Mouse (Mus musculus) bone marrow, adult 2 months (tissue): ENCODE results near the gene Set. TPM values are rescaled to one million over a fixed set of nuclear protein-coding genes. Genes with fewer than 3 reads are reported as not detected.

Experiments used
- H3K27ac ChIP-seq: fragments of 200-500 bp; 2 replicates; pipeline ENCODE4 v1.5.1; 2012; ENCODE audit warnings: low read depth, mild to moderate bottlenecking, control low read depth, inconsistent platforms, low read length; ENCODE audit not compliant: control insufficient read depth, poor library complexity, insufficient read depth
- H3K4me1 ChIP-seq: fragments of 200-500 bp; 2 replicates; pipeline ENCODE4 v1.6.1; 2011; ENCODE audit warnings: low read length; ENCODE audit not compliant: control insufficient read depth, insufficient read depth
- H3K4me3 ChIP-seq: fragments of 200-500 bp; replicated peaks from 2 replicates; pipeline ENCODE3; 2011; ENCODE audit warnings: mild to moderate bottlenecking, low read depth, low read length, control low read depth; ENCODE audit not compliant: control insufficient read depth
- CTCF ChIP-seq: fragments of 200-500 bp; IDR thresholded peaks from 2 replicates; pipeline ENCODE4 v1.5.1; 2011; ENCODE audit warnings: low read length, control low read depth; ENCODE audit not compliant: control insufficient read depth, insufficient read depth
- POLR2A ChIP-seq: fragments of 200-500 bp; IDR thresholded peaks from 2 replicates; pipeline ENCODE4 v1.6.1; 2011; ENCODE audit warnings: low read depth, mild to moderate bottlenecking, control low read depth, low read length, borderline replicate concordance; ENCODE audit not compliant: control insufficient read depth
- WGBS: fragments of 180-500 bp; shearing (Covaris S2); methylation state at CpG from one replicate; pipeline ENCODE4 v1.1.7; 2018; 5-methylcytosine and 5-hydroxymethylcytosine counted together
- polyA plus RNA-seq: library from polyadenylated mRNA; stranded (reverse); fragments of >200 nt; gene quantifications from 2 replicates; pipeline ENCODE4 v1.2.4, GENCODE M21; 2011; ENCODE audit warnings: low replicate concordance; ENCODE audit not compliant: missing spikeins, insufficient read depth, insufficient read length

Gene Set
- polyA plus RNA-seq, 1 experiment = 230 TPM

DNA sequence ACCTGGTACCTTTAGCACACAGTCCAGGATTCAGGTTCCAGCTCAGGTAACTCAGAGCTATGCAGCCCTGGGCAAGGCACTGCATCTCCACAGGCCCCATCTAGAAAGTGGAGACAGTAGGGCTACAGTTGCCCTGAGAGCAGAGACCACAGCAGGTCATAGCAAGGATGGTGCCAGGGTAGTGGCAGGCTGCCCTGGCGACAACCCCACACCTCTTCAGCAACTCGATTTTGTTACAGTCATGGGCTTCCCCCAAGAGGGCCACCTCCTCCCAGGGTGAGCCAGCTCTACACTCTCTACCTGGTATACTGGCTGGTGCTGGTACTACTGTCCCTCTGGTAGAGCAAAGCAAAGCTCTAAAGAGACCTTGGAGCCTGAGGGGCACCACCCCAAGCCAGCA is 19.4 kb upstream of the Set start:
- H3K4me1 ChIP-seq = no peaks in the 10 kb centered on the region
- H3K27ac ChIP-seq = no peak overlapping the region
- no peak overlapping the region for H3K4me3 ChIP-seq
- TF ChIP-seq CTCF (no peak), POLR2A (no peak)
- WGBS = 67% methylated on average over 2 of the region's 2 CpGs

GRCm38 (mm10) chr2:30038370-30038769 is 18.8 kb upstream of the Set start:
- 88% methylated on average over 10 of the region's 10 CpGs for WGBS
- Histone ChIP-seq H3K4me1 (no peaks in the 10 kb centered on the region), H3K27ac (no peak overlapping the region), H3K4me3 (no peak overlapping the region)
- TF ChIP-seq CTCF = no peak

DNA sequence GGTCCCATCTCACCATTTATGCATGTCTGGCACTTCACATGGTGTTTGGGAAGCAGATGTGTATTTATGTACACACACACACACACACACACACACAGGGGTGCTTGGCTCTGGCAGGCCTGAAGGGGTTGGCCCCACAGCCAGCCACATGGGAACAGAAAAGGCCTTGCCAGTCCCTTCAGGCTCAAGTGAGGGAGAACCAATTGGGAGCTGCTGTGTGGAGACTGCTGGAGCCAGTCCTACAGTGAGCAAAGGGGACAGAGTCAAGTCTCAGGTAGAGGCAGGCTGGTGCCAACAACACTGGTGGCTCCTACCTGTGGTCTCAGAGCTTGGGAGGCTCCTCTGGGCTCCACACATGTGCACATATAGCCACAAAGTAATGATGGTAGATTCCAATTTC is 17.5 kb upstream of the Set start:
- Histone ChIP-seq H3K4me1 (no peaks in the 10 kb centered on the region), H3K27ac (no peak overlapping the region), H3K4me3 (no peak overlapping the region)
- TF ChIP-seq POLR2A (no peak), CTCF (no peak)

- Histone ChIP-seq H3K4me3 (no peak overlapping the region), H3K27ac (no peak overlapping the region), H3K4me1 (no peaks in the 10 kb centered on the region)
- TF ChIP-seq POLR2A (no peak), CTCF (peak; percentile 92)
- WGBS = 5% methylated on average over 4 of the region's 4 CpGs
Observed at GRCm38 (mm10) chr2:30042445-30042844, 14.7 kb upstream of the Set start.

GRCm38 (mm10) chr2:30044550-30044949 is 12.6 kb upstream of the Set start:
- H3K4me1 ChIP-seq = no peaks in the 10 kb centered on the region; the same call in 1 of the 2 replicates
- no peak overlapping the region for H3K4me3 ChIP-seq
- TF ChIP-seq CTCF (no peak), POLR2A (no peak)
- 83% methylated on average over 5 of the region's 5 CpGs for WGBS
- H3K27ac ChIP-seq = no peak overlapping the region

- no peaks in the 10 kb centered on the region; the same call in 1 of the 2 replicates for H3K4me1 ChIP-seq
- H3K27ac ChIP-seq = no peak overlapping the region
- no peak overlapping the region for H3K4me3 ChIP-seq
- 93% methylated on average over 6 of the region's 6 CpGs for WGBS
- TF ChIP-seq POLR2A (no peak), CTCF (no peak)
Observed at GRCm38 (mm10) chr2:30047127-30047526, 10.1 kb upstream of the Set start.

- 20% methylated on average over 11 of the region's 11 CpGs for WGBS
- TF ChIP-seq CTCF (no peak), POLR2A (no peak)
- no peak overlapping the region; the same call in 1 of the 2 replicates for H3K27ac ChIP-seq
- H3K4me3 ChIP-seq = peak overlapping the region; percentile 68
- H3K4me1 ChIP-seq = no peaks in the 10 kb centered on the region; the same call in 1 of the 2 replicates
Observed at GRCm38 (mm10) chr2:30048101-30048501, 9.1 kb upstream of the Set start.

DNA sequence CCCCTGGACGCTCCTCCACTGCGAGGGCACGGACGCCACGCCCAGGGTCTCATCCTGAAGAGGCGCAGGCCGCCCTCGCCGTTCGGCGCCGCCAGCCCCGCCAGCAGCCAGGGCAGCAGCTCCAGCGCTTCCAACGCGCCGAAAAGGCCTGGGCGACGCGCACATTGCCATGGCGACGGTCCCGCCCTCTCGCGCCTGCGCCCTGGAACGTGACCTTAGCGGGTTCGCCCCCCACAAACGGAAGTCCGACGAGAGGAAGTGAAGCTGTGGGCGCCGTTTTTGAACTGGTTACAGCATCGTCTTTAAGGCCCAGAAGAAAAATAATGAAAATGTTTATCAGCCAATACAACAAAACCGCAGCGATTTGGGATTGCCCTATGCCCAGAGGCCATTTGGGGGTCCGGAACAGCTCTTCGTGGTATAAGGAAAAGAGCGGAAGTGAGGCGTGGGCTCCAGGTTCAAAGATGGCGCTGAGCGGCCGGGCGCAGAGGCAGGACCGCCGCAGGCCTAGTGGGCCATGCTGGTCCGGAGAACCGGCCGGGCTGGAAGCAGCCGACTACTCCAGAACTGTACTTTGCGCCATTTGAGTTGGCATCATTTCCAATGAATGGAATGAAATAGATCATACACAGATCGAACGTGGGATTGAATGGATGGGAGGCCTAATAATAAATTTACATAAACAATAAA is 8.3 kb upstream of the Set start, which contains the start of gene Wdr34:
Wdr34 (minus strand) TSS at position 183 of the 690 bp plus-strand sequence.
- H3K4me3 ChIP-seq = peak within 1 kb of the TSS; percentile 68
- H3K4me1 ChIP-seq = no peaks in the 10 kb centered on the region; the same call in 1 of the 2 replicates
- WGBS = under 1% methylated on average over 54 of the region's 54 CpGs
- H3K27ac ChIP-seq = peak within 1 kb of the TSS; percentile 64
- TF ChIP-seq POLR2A (peak; percentile 65; the same call in 1 of the 2 replicates), CTCF (peak; percentile 3; the same call in 1 of the 2 replicates)

DNA sequence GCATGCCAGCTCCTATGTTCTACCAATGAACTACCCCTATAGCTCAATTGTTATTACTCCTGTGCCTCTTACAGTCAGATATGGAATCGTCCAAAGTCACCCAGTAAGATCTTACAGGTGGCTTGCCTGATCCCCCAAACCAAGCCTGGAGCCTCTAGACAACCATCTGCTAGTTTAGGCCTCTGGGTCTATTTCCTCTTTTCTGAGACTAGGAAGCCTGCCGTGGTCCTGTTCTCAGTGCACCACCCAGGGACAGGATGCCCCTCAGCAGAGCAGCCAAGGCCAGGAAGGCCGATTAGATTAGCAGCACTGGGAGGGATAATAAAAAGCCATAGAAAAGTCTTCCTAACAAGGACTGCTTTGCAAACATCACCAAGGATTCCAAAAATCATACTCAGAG is 7.3 kb upstream of the Set start:
- H3K4me1 ChIP-seq = no peaks in the 10 kb centered on the region; the same call in 1 of the 2 replicates
- H3K27ac ChIP-seq = no peak overlapping the region
- 6% methylated on average over 3 of the region's 3 CpGs for WGBS
- H3K4me3 ChIP-seq = no peak overlapping the region
- TF ChIP-seq POLR2A = no peak
- no peak for TF ChIP-seq CTCF
